Mouse (Mus musculus): ENCODE measurements at regions not wholly inside any gene's neighbourhood (a gene's known extent, or its start where the extent isn't known, plus 50 kb on each side); places are given as distances from the start of the nearest gene placed in this dataset.
A peak's percentile ranks its signal among the peaks of the same experiment; 100 is the strongest.
"Not testable (repeated sequence)": the region's sequence is repeated elsewhere in the genome, so short reads cannot be mapped to it uniquely, and the experiment has no call there.

DNA sequence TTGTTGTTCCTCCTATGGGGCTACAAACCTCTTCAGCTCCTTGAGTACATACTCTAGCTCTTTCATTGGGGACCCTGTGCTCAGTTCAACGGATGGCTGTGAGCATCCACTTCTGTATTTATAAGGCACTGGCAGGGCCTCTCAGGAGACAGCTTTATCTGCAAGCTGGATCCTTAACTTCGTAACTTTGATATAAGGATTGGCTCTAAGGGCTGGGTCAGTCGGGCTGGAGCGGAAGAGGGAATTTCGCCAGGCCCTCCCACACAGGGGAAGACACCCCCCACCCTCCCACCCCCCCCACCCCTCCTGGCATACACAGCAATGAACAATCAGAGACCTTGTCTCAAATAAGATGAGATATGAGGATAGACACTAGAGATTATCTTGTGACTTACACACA, 304.3 kb upstream of the Chordc1 start:
- DNase-seq = peak; percentile 4 to 29

DNA sequence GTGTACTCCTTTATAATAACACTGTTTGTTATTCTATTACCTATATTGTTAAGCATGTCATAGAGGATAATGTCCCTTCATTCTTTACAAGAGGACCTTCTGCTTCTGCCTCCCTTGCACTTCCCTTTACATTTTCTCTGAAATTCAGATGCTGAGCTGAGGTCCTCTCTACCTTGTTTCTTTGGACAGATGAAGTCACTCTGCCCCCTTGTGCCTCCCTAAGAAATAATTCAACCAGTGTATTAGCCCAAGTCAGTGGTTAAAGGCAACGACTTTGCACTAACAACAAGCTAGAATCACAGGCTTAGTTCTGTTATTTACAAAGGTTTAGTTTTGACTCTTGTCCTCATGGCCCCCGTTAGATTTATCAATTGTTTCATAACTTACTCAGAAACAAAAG, 289.4 kb upstream of the Chordc1 start:
- no peak for DNase-seq

DNA sequence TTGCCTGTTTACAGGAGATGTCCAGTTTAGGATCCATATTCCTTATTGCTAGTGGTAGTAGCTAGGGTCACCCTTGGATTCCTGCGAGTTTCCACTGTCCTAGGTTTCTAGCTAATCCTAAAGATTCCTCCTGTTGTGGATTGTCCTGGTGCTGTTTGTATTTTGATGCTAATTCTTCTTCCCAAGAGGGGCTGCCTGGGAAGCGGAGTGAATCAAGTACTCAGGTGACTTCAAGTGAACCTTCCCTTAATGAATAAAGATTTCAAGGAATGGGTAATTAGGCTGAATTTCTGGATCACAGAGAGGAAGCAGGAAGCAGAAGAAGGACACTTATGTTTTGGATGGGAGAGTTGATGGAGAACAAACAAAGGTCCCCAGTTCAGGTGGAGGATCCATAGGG, 250.6 kb upstream of the Chordc1 start:
- DNase-seq = no peak

DNA sequence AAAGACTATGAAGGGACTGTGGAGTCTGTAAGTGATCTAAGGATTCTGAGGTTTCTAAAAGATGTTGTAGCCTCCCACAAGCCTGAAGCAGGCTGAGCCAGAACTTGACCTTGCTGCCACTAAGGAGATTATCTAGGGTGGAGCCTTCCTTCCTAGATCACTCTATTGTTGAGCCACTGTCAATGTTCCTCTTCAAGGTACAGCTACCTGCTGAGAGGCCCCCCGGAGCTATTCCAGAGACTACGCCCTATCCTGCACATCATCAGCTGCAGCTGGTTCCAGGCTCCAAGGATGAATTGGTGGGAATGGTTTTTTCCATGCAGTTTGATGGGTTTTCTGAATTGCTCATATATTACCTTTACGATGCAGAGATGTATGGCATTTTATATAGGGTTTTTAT, 249.3 kb upstream of the Chordc1 start:
- not testable (repeated sequence) for DNase-seq

DNA sequence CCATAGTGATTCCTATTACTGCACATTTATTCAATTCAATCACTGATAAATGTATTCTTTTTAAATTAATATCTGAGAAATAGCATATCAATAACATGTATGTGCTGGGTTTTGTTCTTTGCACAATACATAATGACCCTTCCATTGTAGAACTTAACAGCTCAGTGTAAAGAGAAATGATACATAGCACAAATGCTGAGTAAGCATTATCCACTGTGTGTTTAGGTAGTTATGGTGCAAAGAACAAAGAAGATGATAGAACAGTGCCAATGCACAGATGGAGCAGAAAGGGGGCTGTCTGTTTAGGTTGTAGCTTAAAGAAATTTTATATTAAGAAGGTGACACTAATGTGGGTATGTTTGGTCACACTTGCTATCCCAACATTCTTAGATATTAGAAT, 215.0 kb upstream of the Chordc1 start:
- no peak for DNase-seq

DNA sequence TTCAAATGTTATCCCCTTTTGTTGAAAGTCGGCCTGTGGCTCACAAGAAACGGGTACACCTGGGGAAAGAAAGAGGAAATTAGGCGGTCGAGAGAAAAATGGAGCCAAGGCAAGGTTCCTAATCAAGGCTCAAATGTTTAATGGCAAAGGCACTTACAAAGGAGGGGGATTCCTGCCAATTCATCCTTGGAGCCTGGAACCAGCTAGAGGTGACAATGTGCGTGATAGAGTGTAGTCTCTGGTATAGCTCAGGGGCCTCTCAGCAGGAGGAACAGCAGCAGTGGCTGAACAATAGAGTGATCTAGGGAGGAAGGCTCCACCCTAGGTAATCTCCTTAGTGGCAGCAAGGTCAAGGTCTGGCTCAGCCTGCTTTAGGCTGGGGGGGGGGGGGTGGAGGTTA, 213.5 kb upstream of the Chordc1 start:
- DNase-seq = not testable (repeated sequence)

DNA sequence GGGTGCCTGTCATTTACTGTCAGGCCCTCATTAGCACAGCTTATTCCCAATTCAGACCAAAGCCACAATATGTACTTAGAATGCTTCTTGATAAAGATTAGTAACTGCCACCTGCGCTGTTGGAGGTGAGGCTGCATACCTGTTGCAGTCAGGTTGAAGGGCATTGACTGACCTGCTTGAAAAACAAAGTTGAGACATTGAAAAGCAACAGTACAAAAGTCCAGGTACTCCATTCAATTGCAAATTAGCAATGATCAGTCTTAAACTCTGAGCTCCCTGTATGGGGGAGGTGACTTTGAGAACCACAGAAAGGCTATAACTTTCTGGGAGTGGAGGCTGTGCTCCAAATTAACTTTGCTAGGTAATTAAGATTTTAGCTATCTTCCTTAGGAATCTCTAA, 212.8 kb upstream of the Chordc1 start:
- not testable (repeated sequence) for DNase-seq

All from cerebellum, postnatal 36 days (tissue).